Mouse (Mus musculus): ENCODE measurements around the gene Fam135a. TPM values are rescaled to one million over a fixed set of nuclear protein-coding genes. Genes with fewer than 3 reads are reported as not detected.

Gene Fam135a
- total and polyA plus RNA-seq, 2 experiments = 6.7 to 20.1 TPM

DNA sequence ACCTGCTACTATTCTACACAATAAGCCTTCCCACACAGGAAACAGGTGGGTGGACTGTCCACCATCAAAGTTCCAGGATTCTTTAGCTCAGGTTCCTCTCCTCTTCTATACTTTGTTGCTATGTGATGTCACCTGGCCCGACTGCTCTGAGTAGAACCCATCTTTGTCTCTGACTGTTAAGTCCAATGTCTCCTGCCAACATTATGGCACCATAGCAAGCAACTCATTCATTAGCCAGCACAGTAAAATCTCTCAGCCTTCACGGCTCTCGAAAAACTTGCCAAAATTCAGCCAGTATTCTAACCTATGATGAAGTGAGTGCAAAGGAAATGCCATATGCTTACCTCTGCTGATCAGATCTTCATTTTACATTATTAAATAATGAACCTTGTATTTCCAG, 14.0 kb downstream of the Fam135a start:
- Histone ChIP-seq H3K27me3 (ENCODE audit: control insufficient read depth, insufficient read depth, low read length) (no peaks in the 10 kb centered on the region), H3K36me3 (ENCODE audit: control insufficient read depth, insufficient read depth, low read length) (peaks cover 6% of the 10 kb centered on the region), H3K4me1 (ENCODE audit: control insufficient read depth, insufficient read depth, low read length) (peaks cover 7% of the 10 kb centered on the region), H3K9ac (ENCODE audit: low read depth, low read length) (no peak overlapping the region), H3K79me2 (ENCODE audit: control insufficient read depth, insufficient read depth, low read length) (peaks cover 16% of the 10 kb centered on the region; the same call in 1 of the 2 replicates), H3K4me3 (ENCODE audit: insufficient read depth, low read depth, low read length) (no peak overlapping the region), H3K27ac (replicated peaks; ENCODE audit: insufficient read depth, low read depth, low read length) (no peak overlapping the region)
- no peak for TF ChIP-seq CTCF (IDR thresholded peaks at IDR 0.05; ENCODE audit: low read depth, low read length)
- 90% methylated on average over 3 of the region's 3 CpGs for whole genome bisulfite sequencing
- no peak for DNase-seq (ENCODE audit: extremely low read depth, low read depth, low spot score)

DNA sequence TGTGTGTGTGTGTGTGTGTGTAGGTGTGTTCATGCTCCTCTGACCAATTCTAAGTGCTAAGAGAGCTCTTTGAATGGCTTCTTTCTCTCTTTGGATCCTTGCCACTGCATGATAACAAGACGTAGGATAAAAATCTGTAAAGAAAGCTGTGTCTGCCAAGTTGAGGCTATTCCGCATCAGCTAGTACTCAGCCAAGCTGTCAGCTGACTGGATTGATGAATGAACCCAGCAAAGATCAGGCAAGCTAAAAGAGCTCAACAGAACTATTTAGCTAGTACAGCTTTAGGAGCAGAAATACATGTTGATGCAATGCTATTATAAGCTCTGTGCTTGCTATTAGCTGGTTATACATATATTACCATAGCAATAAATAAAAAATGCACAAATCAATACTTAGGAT, 25.7 kb downstream of the Fam135a start:
- DNase-seq (ENCODE audit: extremely low read depth, low read depth, low spot score) = no peak
- H3K79me2 ChIP-seq (ENCODE audit: control insufficient read depth, insufficient read depth, low read length) = peaks cover 2% of the 10 kb centered on the region

DNA sequence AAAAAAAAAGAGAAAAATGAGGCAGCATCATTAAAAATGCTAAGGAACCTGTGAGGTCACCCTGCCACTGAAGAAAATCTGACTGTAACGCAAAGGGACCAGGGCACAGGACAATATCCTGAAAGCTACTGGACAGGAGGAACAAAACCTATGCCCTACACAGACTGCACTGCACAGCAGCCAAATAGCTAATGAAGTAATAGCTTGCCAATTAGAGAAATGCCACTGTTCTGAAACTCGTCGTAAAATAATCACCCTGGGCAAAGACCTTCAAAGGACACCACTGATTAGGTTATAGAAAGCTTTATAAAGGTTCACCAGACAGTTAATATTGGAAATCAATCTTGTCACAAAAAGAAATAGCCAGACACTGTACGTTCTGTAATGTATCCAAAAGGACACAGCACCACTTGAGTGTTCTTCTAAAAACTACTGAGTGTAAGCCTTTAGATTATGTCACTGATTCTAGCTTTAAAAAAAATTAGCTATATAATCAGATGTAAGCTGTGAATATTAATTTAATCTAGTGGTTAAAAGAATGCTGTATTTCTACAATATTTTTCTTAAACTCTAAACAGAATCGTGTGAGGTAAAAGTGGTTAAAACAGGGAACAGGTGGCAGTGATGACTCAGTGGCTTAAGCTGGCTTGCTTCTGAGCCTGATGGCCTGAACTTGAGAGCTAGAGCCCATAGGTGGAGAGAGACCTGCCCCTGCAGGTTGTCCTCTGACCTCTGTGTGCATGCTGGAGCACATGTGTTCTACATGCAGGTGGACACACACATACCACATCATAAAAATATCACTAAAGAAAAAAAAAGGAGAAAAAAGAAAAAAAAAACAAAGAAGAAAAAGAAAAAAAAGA, 26.5 kb downstream of the Fam135a start:
- H3K27ac ChIP-seq (replicated peaks; ENCODE audit: insufficient read depth, low read depth, low read length) = no peak overlapping the region
- TF ChIP-seq POLR2A (IDR thresholded peaks at IDR 0.05; ENCODE audit: extremely low read depth, insufficient read depth, low read length) (no peak), CTCF (IDR thresholded peaks at IDR 0.05; ENCODE audit: low read depth, low read length) (no peak)

More for the DNA sequence above, 25.7 kb downstream of the Fam135a start:
- 46% methylated on average over 2 of the region's 2 CpGs for WGBS
- H3K4me3 ChIP-seq (ENCODE audit: insufficient read depth, low read depth, low read length) = no peak overlapping the region
- TF ChIP-seq POLR2A (IDR thresholded peaks at IDR 0.05; ENCODE audit: extremely low read depth, insufficient read depth, low read length) (no peak), CTCF (IDR thresholded peaks at IDR 0.05; ENCODE audit: low read depth, low read length) (no peak)
- H3K9ac ChIP-seq (ENCODE audit: low read depth, low read length) = no peak overlapping the region
- no peaks in the 10 kb centered on the region for H3K27me3 ChIP-seq (ENCODE audit: control insufficient read depth, insufficient read depth, low read length)
- no peak overlapping the region for H3K27ac ChIP-seq (replicated peaks; ENCODE audit: insufficient read depth, low read depth, low read length)
- H3K4me1 ChIP-seq (ENCODE audit: control insufficient read depth, insufficient read depth, low read length) = no peaks in the 10 kb centered on the region
- peaks cover 6% of the 10 kb centered on the region for H3K36me3 ChIP-seq (ENCODE audit: control insufficient read depth, insufficient read depth, low read length)

GRCm38 (mm10) chr1:24068830-24069229, 31.3 kb downstream of the Fam135a start:
- Histone ChIP-seq H3K9ac (ENCODE audit: low read depth, low read length) (no peak overlapping the region), H3K36me3 (ENCODE audit: control insufficient read depth, insufficient read depth, low read length) (peaks cover 6% of the 10 kb centered on the region), H3K27ac (replicated peaks; ENCODE audit: insufficient read depth, low read depth, low read length) (no peak overlapping the region), H3K79me2 (ENCODE audit: control insufficient read depth, insufficient read depth, low read length) (peaks cover 3% of the 10 kb centered on the region), H3K4me3 (ENCODE audit: insufficient read depth, low read depth, low read length) (no peak overlapping the region), H3K4me1 (ENCODE audit: control insufficient read depth, insufficient read depth, low read length) (no peaks in the 10 kb centered on the region), H3K27me3 (ENCODE audit: control insufficient read depth, insufficient read depth, low read length) (no peaks in the 10 kb centered on the region)
- WGBS = 98% methylated on average over 7 of the region's 7 CpGs
- DNase-seq (ENCODE audit: extremely low read depth, low read depth, low spot score) = no peak
- TF ChIP-seq CTCF (IDR thresholded peaks at IDR 0.05; ENCODE audit: low read depth, low read length) = no peak

More for the DNA sequence above, 26.5 kb downstream of the Fam135a start:
- Histone ChIP-seq H3K4me1 (ENCODE audit: control insufficient read depth, insufficient read depth, low read length) (no peaks in the 10 kb centered on the region), H3K79me2 (ENCODE audit: control insufficient read depth, insufficient read depth, low read length) (peaks cover 3% of the 10 kb centered on the region), H3K4me3 (ENCODE audit: insufficient read depth, low read depth, low read length) (no peak overlapping the region), H3K36me3 (ENCODE audit: control insufficient read depth, insufficient read depth, low read length) (peaks cover 6% of the 10 kb centered on the region), H3K9ac (ENCODE audit: low read depth, low read length) (no peak overlapping the region), H3K27me3 (ENCODE audit: control insufficient read depth, insufficient read depth, low read length) (no peaks in the 10 kb centered on the region)
- DNase-seq (ENCODE audit: extremely low read depth, low read depth, low spot score) = no peak
- WGBS = 86% methylated on average over 5 of the region's 5 CpGs

DNA sequence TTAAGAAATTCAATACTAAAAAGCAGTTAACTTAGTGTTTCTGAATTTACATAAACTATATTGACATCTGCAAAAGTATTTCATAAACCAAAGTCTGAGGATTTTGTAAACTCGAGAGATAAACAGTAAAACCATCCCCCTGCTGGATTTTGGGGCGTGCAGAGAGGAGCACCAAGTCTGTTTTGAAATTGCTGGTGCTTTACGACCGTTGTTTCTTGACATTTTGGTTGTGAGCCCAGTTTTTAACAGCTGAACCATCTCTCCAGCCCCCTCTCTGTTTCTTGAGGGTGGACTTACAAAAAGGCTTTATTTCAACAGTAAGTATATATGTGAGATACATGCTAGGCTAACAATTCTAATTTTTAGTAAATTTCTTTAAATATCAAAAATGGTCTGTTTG, 33.4 kb downstream of the Fam135a start:
- Histone ChIP-seq H3K27me3 (ENCODE audit: control insufficient read depth, insufficient read depth, low read length) (no peaks in the 10 kb centered on the region), H3K27ac (replicated peaks; ENCODE audit: insufficient read depth, low read depth, low read length) (no peak overlapping the region), H3K4me1 (ENCODE audit: control insufficient read depth, insufficient read depth, low read length) (no peaks in the 10 kb centered on the region; the same call in 1 of the 2 replicates), H3K79me2 (ENCODE audit: control insufficient read depth, insufficient read depth, low read length) (peaks cover 3% of the 10 kb centered on the region), H3K4me3 (ENCODE audit: insufficient read depth, low read depth, low read length) (no peak overlapping the region), H3K9ac (ENCODE audit: low read depth, low read length) (no peak overlapping the region), H3K36me3 (ENCODE audit: control insufficient read depth, insufficient read depth, low read length) (peaks cover 2% of the 10 kb centered on the region)
- DNase-seq (ENCODE audit: extremely low read depth, low read depth, low spot score) = no peak
- TF ChIP-seq POLR2A (IDR thresholded peaks at IDR 0.05; ENCODE audit: extremely low read depth, insufficient read depth, low read length) = no peak
- TF ChIP-seq CTCF (IDR thresholded peaks at IDR 0.05; ENCODE audit: low read depth, low read length) = no peak
- 67% methylated on average over 4 of the region's 4 CpGs for WGBS

GRCm38 (mm10) chr1:24055706-24056105, 44.4 kb downstream of the Fam135a start:
- Histone ChIP-seq H3K9ac (ENCODE audit: low read depth, low read length) (no peak overlapping the region), H3K27me3 (ENCODE audit: control insufficient read depth, insufficient read depth, low read length) (no peaks in the 10 kb centered on the region), H3K27ac (replicated peaks; ENCODE audit: insufficient read depth, low read depth, low read length) (no peak overlapping the region), H3K36me3 (ENCODE audit: control insufficient read depth, insufficient read depth, low read length) (peaks cover 24% of the 10 kb centered on the region), H3K4me3 (ENCODE audit: insufficient read depth, low read depth, low read length) (no peak overlapping the region), H3K79me2 (ENCODE audit: control insufficient read depth, insufficient read depth, low read length) (no peaks in the 10 kb centered on the region; the same call in 1 of the 2 replicates), H3K4me1 (ENCODE audit: control insufficient read depth, insufficient read depth, low read length) (no peaks in the 10 kb centered on the region)
- 97% methylated on average over 14 of the region's 14 CpGs for WGBS
- TF ChIP-seq POLR2A (IDR thresholded peaks at IDR 0.05; ENCODE audit: extremely low read depth, insufficient read depth, low read length) (no peak), CTCF (IDR thresholded peaks at IDR 0.05; ENCODE audit: low read depth, low read length) (no peak)
- DNase-seq (ENCODE audit: extremely low read depth, low read depth, low spot score) = no peak
